ENCODE assay signal across 10 mouse cellular contexts in the genomic region with DNA sequence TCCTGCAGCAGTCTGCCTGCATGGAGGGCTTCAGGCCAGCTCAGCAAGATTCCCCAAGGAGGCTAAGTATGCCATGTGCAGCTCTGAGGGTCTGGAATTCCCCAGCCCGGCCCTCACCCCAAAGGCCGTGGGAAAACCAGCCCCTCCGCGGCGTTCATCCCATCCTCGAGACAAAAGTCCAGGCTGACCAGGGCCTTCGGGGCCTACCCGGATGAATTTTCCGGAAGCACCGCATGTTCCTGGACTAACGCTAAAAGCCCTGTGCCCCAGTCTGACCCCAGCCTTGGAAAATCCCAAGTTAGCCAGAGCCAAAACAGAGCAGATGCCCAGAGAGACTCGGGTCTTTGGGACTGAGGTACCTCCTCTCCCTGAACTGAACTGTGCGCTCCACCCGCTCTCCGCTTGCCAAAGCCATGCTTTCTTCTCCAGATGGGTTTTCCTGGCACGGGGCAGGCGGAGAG. TPM values are rescaled to one million over a fixed set of nuclear protein-coding genes. Genes with fewer than 3 reads are reported as not detected.
A peak's percentile ranks its signal among the peaks of the same experiment; 100 is the strongest.
DNase-seq lines count a peak whose midpoint lies in the region; ATAC-seq and TF ChIP-seq lines count a peak whose summit lies in the region.
"Had no signal": no experiment of that assay in that cellular context is flagged by ENCODE, and none has a peak within 500 bp of the region (broad histone marks: within the 10 kb centered on the region; RNA-seq: fewer than 3 reads in every experiment).

No protein-coding gene starts in this region.

- H3K9me3 ChIP-seq in intestine, embryonic 16.5 days (ENCODE audit: control insufficient read depth, low read length): no peaks in the 10 kb centered on the region
- H3K9me3 ChIP-seq in intestine, postnatal 0 days (ENCODE audit: control insufficient read depth): no peaks in the 10 kb centered on the region
- no peaks in the 10 kb centered on the region for H3K9me3 ChIP-seq in embryonic facial prominence, embryonic 10.5 days
- H3K9me3 ChIP-seq in kidney, embryonic 15.5 days (replicated peaks): no peaks in the 10 kb centered on the region
- H3K9me3 ChIP-seq in midbrain, embryonic 13.5 days: no peaks in the 10 kb centered on the region
- H3K9me3 ChIP-seq: G1E had no signal

- H3K9ac ChIP-seq in intestine, embryonic 16.5 days (ENCODE audit: low read depth, low read length): no peak overlapping the region
- H3K9ac ChIP-seq in intestine, postnatal 0 days (ENCODE audit: low read depth, low read length): no peak overlapping the region
- H3K9ac ChIP-seq in kidney, embryonic 15.5 days: no peak overlapping the region
- H3K9ac ChIP-seq in midbrain, embryonic 13.5 days (replicated peaks): no peak overlapping the region
- H3K9ac ChIP-seq: lung, embryonic 14.5 days had no signal

- no peak overlapping the region for H3K4me3 ChIP-seq in intestine, embryonic 16.5 days (ENCODE audit: low read length)
- H3K4me3 ChIP-seq in intestine, postnatal 0 days (ENCODE audit: low read depth, low read length): no peak overlapping the region
- no peak overlapping the region for H3K4me3 ChIP-seq in brown adipose tissue, adult 24 weeks (ENCODE audit: insufficient read depth, low read depth, low read length)
- H3K4me3 ChIP-seq in embryonic facial prominence, embryonic 10.5 days: no peak overlapping the region
- no peak overlapping the region for H3K4me3 ChIP-seq in kidney, embryonic 15.5 days (replicated peaks)
- no peak overlapping the region for H3K4me3 ChIP-seq in midbrain, embryonic 13.5 days (replicated peaks)

- no peaks in the 10 kb centered on the region for H3K36me3 ChIP-seq in intestine, embryonic 16.5 days (ENCODE audit: control insufficient read depth, insufficient read depth, low read length)
- no peaks in the 10 kb centered on the region for H3K36me3 ChIP-seq in intestine, postnatal 0 days (ENCODE audit: control insufficient read depth, insufficient read depth)
- H3K36me3 ChIP-seq in embryonic facial prominence, embryonic 10.5 days (replicated peaks): 0 out of 2 replicates have a peak, but pooled peaks cover 4% of the 10 kb centered on the region
- no peaks in the 10 kb centered on the region for H3K36me3 ChIP-seq in kidney, embryonic 15.5 days
- no peaks in the 10 kb centered on the region for H3K36me3 ChIP-seq in midbrain, embryonic 13.5 days
- H3K36me3 ChIP-seq: G1E had no signal

- no peak for ATAC-seq in intestine, embryonic 16.5 days
- ATAC-seq in intestine, postnatal 0 days: no peak
- ATAC-seq in kidney, embryonic 15.5 days (replicated peaks; ENCODE audit: low FRiP score): no peak
- no peak for ATAC-seq in midbrain, embryonic 13.5 days

- no peak overlapping the region for H3K4me2 ChIP-seq in intestine, embryonic 16.5 days (ENCODE audit: low read depth, low read length)
- H3K4me2 ChIP-seq in intestine, postnatal 0 days (replicated peaks; ENCODE audit: low read depth): no peak overlapping the region
- no peak overlapping the region for H3K4me2 ChIP-seq in kidney, embryonic 15.5 days
- no peak overlapping the region for H3K4me2 ChIP-seq in midbrain, embryonic 13.5 days (replicated peaks)
- H3K4me2 ChIP-seq: lung, embryonic 14.5 days had no signal

- H3K4me1 ChIP-seq in intestine, embryonic 16.5 days (ENCODE audit: control insufficient read depth, insufficient read depth, low read length): peaks cover 20% of the 10 kb centered on the region
- H3K4me1 ChIP-seq in intestine, postnatal 0 days (replicated peaks; ENCODE audit: control insufficient read depth, insufficient read depth, low read length): peaks cover 8% of the 10 kb centered on the region; the same call in 1 of the 2 replicates
- peaks cover 65% of the 10 kb centered on the region for H3K4me1 ChIP-seq in brown adipose tissue, adult 24 weeks (ENCODE audit: control insufficient read depth, insufficient read depth, insufficient read length, low read length)
- peaks cover 76% of the 10 kb centered on the region for H3K4me1 ChIP-seq in embryonic facial prominence, embryonic 10.5 days
- H3K4me1 ChIP-seq in kidney, embryonic 15.5 days: peaks cover 54% of the 10 kb centered on the region
- peaks cover 23% of the 10 kb centered on the region for H3K4me1 ChIP-seq in midbrain, embryonic 13.5 days (replicated peaks)

- WGBS in intestine, embryonic 16.5 days: 74% methylated on average over 17 of the region's 17 CpGs
- WGBS in intestine, postnatal 0 days: 74% methylated on average over 17 of the region's 17 CpGs
- 77% methylated on average over 17 of the region's 17 CpGs for WGBS in embryonic facial prominence, embryonic 10.5 days
- WGBS in kidney, embryonic 15.5 days: 75% methylated on average over 17 of the region's 17 CpGs
- WGBS in midbrain, embryonic 13.5 days: 85% methylated on average over 17 of the region's 17 CpGs

- H3K27ac ChIP-seq in intestine, embryonic 16.5 days (ENCODE audit: low read length): peak overlapping the region; percentile 29; the same call in 1 of the 2 replicates
- H3K27ac ChIP-seq in intestine, postnatal 0 days (ENCODE audit: low read depth, low read length): no peak overlapping the region
- peak overlapping the region; percentile 66 for H3K27ac ChIP-seq in brown adipose tissue, adult 24 weeks (replicated peaks; ENCODE audit: low read depth, low read length)
- peak overlapping the region; percentile 49 for H3K27ac ChIP-seq in embryonic facial prominence, embryonic 10.5 days (replicated peaks)
- peak overlapping the region; percentile 15; the same call in 1 of the 2 replicates for H3K27ac ChIP-seq in kidney, embryonic 15.5 days
- no peak overlapping the region for H3K27ac ChIP-seq in midbrain, embryonic 13.5 days

- no peaks in the 10 kb centered on the region for H3K27me3 ChIP-seq in intestine, embryonic 16.5 days (replicated peaks; ENCODE audit: control insufficient read depth, insufficient read depth, low read length)
- no peaks in the 10 kb centered on the region for H3K27me3 ChIP-seq in intestine, postnatal 0 days (replicated peaks; ENCODE audit: control insufficient read depth, insufficient read depth, low read length)
- H3K27me3 ChIP-seq in embryonic facial prominence, embryonic 10.5 days (replicated peaks; ENCODE audit: low read depth, poor library complexity, severe bottlenecking): no peaks in the 10 kb centered on the region
- H3K27me3 ChIP-seq in kidney, embryonic 15.5 days: no peaks in the 10 kb centered on the region
- no peaks in the 10 kb centered on the region for H3K27me3 ChIP-seq in midbrain, embryonic 13.5 days

- DNase-seq in embryonic facial prominence, embryonic 10.5 days (ENCODE audit: low spot score): no peak
- no peak for DNase-seq in spleen, postnatal 4 days (ENCODE audit: low spot score in 2 of 2)
- DNase-seq in left cerebral cortex, adult 9 months (ENCODE audit: low spot score in 2 of 2): no peak
- DNase-seq: lung, embryonic 14.5 days had no signal

- no peak for TF ChIP-seq CTCF in intestine, postnatal 0 days (IDR thresholded peaks at IDR 0.05; ENCODE audit: low read depth)

RNA-seq across cellular contexts. Expression of a gene that starts 7.4 kb away (rescaled TPM):
- 20.7 and 21.3 TPM in 2 replicates for polyA plus RNA-seq in intestine, embryonic 16.5 days (2015; fragmentation: Nextera tagmentation; extraction: Ambion mirVana)
- 9.8 and 9.9 TPM in 2 replicates for polyA plus RNA-seq in intestine, postnatal 0 days (2015; fragmentation: Nextera tagmentation; extraction: Ambion mirVana)
- polyA plus RNA-seq in brown adipose tissue, adult 24 weeks (2012; ENCODE audit: insufficient read depth, insufficient read length, missing spikeins): 9.7 and 13.9 TPM in 2 replicates
- 26.3 and 27.3 TPM in 2 replicates for polyA plus RNA-seq in embryonic facial prominence, embryonic 10.5 days (2016; fragmentation: Nextera tagmentation; extraction: Ambion mirVana)
- 23.2 and 23.5 TPM in 2 replicates for polyA plus RNA-seq in kidney, embryonic 15.5 days (2015; fragmentation: Nextera tagmentation; extraction: Ambion mirVana)
- polyA plus RNA-seq in midbrain, embryonic 13.5 days (2015; fragmentation: Nextera tagmentation; extraction: Ambion mirVana): 20.6 and 21.7 TPM in 2 replicates

RNA-seq across cellular contexts. Expression of a gene that starts 35.6 kb away (rescaled TPM):
- 0.18 TPM in 1 of 2 replicates, not detected in the other for polyA plus RNA-seq in intestine, embryonic 16.5 days (2015; fragmentation: Nextera tagmentation; extraction: Ambion mirVana)
- not detected in 2 replicates for polyA plus RNA-seq in intestine, postnatal 0 days (2015; fragmentation: Nextera tagmentation; extraction: Ambion mirVana)
- not detected in 2 replicates for polyA plus RNA-seq in brown adipose tissue, adult 24 weeks (2012; ENCODE audit: insufficient read depth, insufficient read length, missing spikeins)
- 0.24 and 0.70 TPM in 2 replicates for polyA plus RNA-seq in embryonic facial prominence, embryonic 10.5 days (2016; fragmentation: Nextera tagmentation; extraction: Ambion mirVana)
- polyA plus RNA-seq in kidney, embryonic 15.5 days (2015; fragmentation: Nextera tagmentation; extraction: Ambion mirVana): 0.05 TPM in 1 of 2 replicates, not detected in the other
- 2.2 and 3.1 TPM in 2 replicates for polyA plus RNA-seq in midbrain, embryonic 13.5 days (2015; fragmentation: Nextera tagmentation; extraction: Ambion mirVana)
- polyA plus RNA-seq: G1E; lung, embryonic 14.5 days had no signal

Comparison
In these comparisons a context has a peak if more than half of its experiments do, and no peak if none do; other contexts are left out.
1. H3K27ac ChIP-seq: peak in intestine, embryonic 16.5 days (single experiment), brown adipose tissue, adult 24 weeks (single experiment), embryonic facial prominence, embryonic 10.5 days (single experiment) and kidney, embryonic 15.5 days (single experiment); none in intestine, postnatal 0 days (single experiment) and midbrain, embryonic 13.5 days (single experiment).